Comparison of ENCODE assay signal across 8 mouse cellular contexts in the genomic region with DNA sequence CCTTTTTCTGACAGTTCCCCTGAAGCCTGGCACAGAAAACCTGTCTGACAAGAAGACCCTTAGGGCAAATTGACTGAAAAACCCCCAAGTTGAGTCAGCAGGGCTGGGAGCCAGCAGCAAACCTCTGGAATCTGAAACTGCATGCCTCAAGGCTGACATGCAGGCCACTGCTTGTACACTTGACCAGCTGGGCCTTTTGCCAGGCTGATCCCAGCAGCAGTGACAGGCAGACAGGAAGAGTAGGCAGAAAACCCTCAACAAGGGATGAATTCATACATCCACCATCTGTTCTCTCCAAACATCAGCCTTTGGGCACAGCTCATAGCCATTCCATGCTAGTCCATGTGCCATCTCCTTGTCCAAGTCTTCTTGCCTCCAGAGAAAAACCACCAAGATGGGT. TPM values are rescaled to one million over a fixed set of nuclear protein-coding genes. Genes with fewer than 3 reads are reported as not detected.
DNase-seq lines count a peak whose midpoint lies in the region; ATAC-seq lines count a peak whose summit lies in the region.

No protein-coding gene starts in this region.

- H3K4me2 ChIP-seq in limb, embryonic 11.5 days (ENCODE audit: low read depth, severe bottlenecking): no peak overlapping the region
- H3K4me2 ChIP-seq in stomach, embryonic 16.5 days (ENCODE audit: low read depth, low read length): no peak overlapping the region

- no peaks in the 10 kb centered on the region for H3K9me3 ChIP-seq in limb, embryonic 11.5 days (ENCODE audit: control insufficient read depth, low read length)
- H3K9me3 ChIP-seq in limb, embryonic 10.5 days (replicated peaks): no peaks in the 10 kb centered on the region
- H3K9me3 ChIP-seq in stomach, embryonic 16.5 days (replicated peaks; ENCODE audit: control insufficient read depth, low read length): no peaks in the 10 kb centered on the region

- DNase-seq in limb, embryonic 11.5 days (ENCODE audit: low spot score): peak; percentile 31
- no peak for DNase-seq in limb, embryonic 10.5 days (ENCODE audit: low spot score)
- DNase-seq in adrenal gland, postnatal 4 days (ENCODE audit: low spot score in 2 of 2): peak; percentile 33 to 68
- peak; percentile 76 for DNase-seq in heart, adult 8-10 months (ENCODE audit: low spot score)
- DNase-seq in left cerebral cortex, postnatal 36 days (ENCODE audit: low spot score in 2 of 2): peak; percentile 43 to 50
- DNase-seq in B cell, adult 2 months: no peak
- no peak for DNase-seq in layer of hippocampus, postnatal 36 days

- no peaks in the 10 kb centered on the region for H3K27me3 ChIP-seq in limb, embryonic 11.5 days (ENCODE audit: control insufficient read depth, insufficient read depth, low read length)
- H3K27me3 ChIP-seq in limb, embryonic 10.5 days (ENCODE audit: low read depth, poor library complexity, severe bottlenecking): no peaks in the 10 kb centered on the region
- H3K27me3 ChIP-seq in stomach, embryonic 16.5 days (ENCODE audit: control insufficient read depth, insufficient read depth, low read length): no peaks in the 10 kb centered on the region

- H3K27ac ChIP-seq in limb, embryonic 11.5 days (replicated peaks; ENCODE audit: low read depth, low read length): no peak overlapping the region
- no peak overlapping the region for H3K27ac ChIP-seq in limb, embryonic 10.5 days
- H3K27ac ChIP-seq in stomach, embryonic 16.5 days (ENCODE audit: low read length): peak overlapping the region; percentile 57

- intact Hi-C loops in left cerebral cortex, postnatal 36 days (cut with DNase I): no loop called here

- H3K36me3 ChIP-seq in limb, embryonic 11.5 days (ENCODE audit: control insufficient read depth, insufficient read depth, low read length): no peaks in the 10 kb centered on the region
- peaks cover under 1% of the 10 kb centered on the region; the same call in 1 of the 2 replicates for H3K36me3 ChIP-seq in limb, embryonic 10.5 days
- no peaks in the 10 kb centered on the region for H3K36me3 ChIP-seq in stomach, embryonic 16.5 days (ENCODE audit: control insufficient read depth, insufficient read depth, low read length)

- no peak overlapping the region for H3K9ac ChIP-seq in limb, embryonic 11.5 days (ENCODE audit: low read length)
- no peak overlapping the region for H3K9ac ChIP-seq in stomach, embryonic 16.5 days (ENCODE audit: low read length)

- no peak overlapping the region for H3K4me3 ChIP-seq in limb, embryonic 11.5 days (ENCODE audit: low read depth, low read length)
- H3K4me3 ChIP-seq in limb, embryonic 10.5 days: no peak overlapping the region
- no peak overlapping the region for H3K4me3 ChIP-seq in stomach, embryonic 16.5 days (replicated peaks; ENCODE audit: low read length)

- peaks cover 19% of the 10 kb centered on the region for H3K4me1 ChIP-seq in limb, embryonic 11.5 days (ENCODE audit: control insufficient read depth, insufficient read depth, low read length)
- peaks cover 53% of the 10 kb centered on the region for H3K4me1 ChIP-seq in limb, embryonic 10.5 days
- peaks cover 45% of the 10 kb centered on the region for H3K4me1 ChIP-seq in stomach, embryonic 16.5 days (ENCODE audit: control insufficient read depth, insufficient read depth, low read length)

- ATAC-seq in limb, embryonic 11.5 days (ENCODE audit: insufficient number of reproducible peaks, low FRiP score, low TSS enrichment, low read depth): no peak
- ATAC-seq in stomach, embryonic 16.5 days (ENCODE audit: insufficient read depth, low FRiP score): no peak

RNA-seq across cellular contexts. Expression of a gene that starts 1.8 kb away (rescaled TPM):
- polyA plus RNA-seq in limb, embryonic 11.5 days (2014; fragmentation: Nextera tagmentation; extraction: Ambion mirVana): 37.9 and 43.6 TPM in 2 replicates
- 30.2 and 38.9 TPM in 2 replicates for polyA plus RNA-seq in limb, embryonic 10.5 days (2016; fragmentation: Nextera tagmentation; extraction: Ambion mirVana)
- 10 to 100 TPM; 43.9 to 68.2 TPM for total RNA-seq in adrenal gland, postnatal 4 days (2021)
- 1 to 10 TPM; 2.9 to 9.8 (median 8.3) TPM for total RNA-seq in heart, adult 8-10 months (2022)
- total RNA-seq in left cerebral cortex, postnatal 36 days (2021): 1 to 10 TPM; 3.3 to 4.8 TPM
- 25.8 and 30.7 TPM in 2 replicates for polyA plus RNA-seq in stomach, embryonic 16.5 days (2015; fragmentation: Nextera tagmentation; extraction: Ambion mirVana)
- total RNA-seq in layer of hippocampus, postnatal 36 days (2021): 1 to 10 TPM; 3.3 to 5.9 TPM

RNA-seq across cellular contexts. Expression of a gene that starts 23.1 kb away (rescaled TPM):
- 270 and 277 TPM in 2 replicates for polyA plus RNA-seq in limb, embryonic 11.5 days (2014; fragmentation: Nextera tagmentation; extraction: Ambion mirVana)
- 325 and 350 TPM in 2 replicates for polyA plus RNA-seq in limb, embryonic 10.5 days (2016; fragmentation: Nextera tagmentation; extraction: Ambion mirVana)
- 100 to 1,000 TPM; 305 to 306 TPM for total RNA-seq in adrenal gland, postnatal 4 days (2021)
- 100 to 1,000 TPM; 248 to 275 (median 267) TPM for total RNA-seq in heart, adult 8-10 months (2022)
- 100 to 1,000 TPM; 328 to 372 TPM for total RNA-seq in left cerebral cortex, postnatal 36 days (2021)
- polyA plus RNA-seq in stomach, embryonic 16.5 days (2015; fragmentation: Nextera tagmentation; extraction: Ambion mirVana): 212 and 237 TPM in 2 replicates
- 100 to 1,000 TPM; 280 to 301 TPM for total RNA-seq in layer of hippocampus, postnatal 36 days (2021)

RNA-seq across cellular contexts. Expression of a gene that starts 26.9 kb away (rescaled TPM):
- 23.0 and 25.1 TPM in 2 replicates for polyA plus RNA-seq in limb, embryonic 11.5 days (2014; fragmentation: Nextera tagmentation; extraction: Ambion mirVana)
- 24.8 and 28.5 TPM in 2 replicates for polyA plus RNA-seq in limb, embryonic 10.5 days (2016; fragmentation: Nextera tagmentation; extraction: Ambion mirVana)
- total RNA-seq in adrenal gland, postnatal 4 days (2021): 100 to 1,000 TPM; 117 to 136 TPM
- total RNA-seq in heart, adult 8-10 months (2022): 10 to 100 TPM; 44.4 to 64.9 (median 51.3) TPM
- 10 to 100 TPM; 27.0 to 44.8 TPM for total RNA-seq in left cerebral cortex, postnatal 36 days (2021)
- 24.8 and 29.0 TPM in 2 replicates for polyA plus RNA-seq in stomach, embryonic 16.5 days (2015; fragmentation: Nextera tagmentation; extraction: Ambion mirVana)
- 10 to 100 TPM; 35.0 to 36.2 TPM for total RNA-seq in layer of hippocampus, postnatal 36 days (2021)

RNA-seq across cellular contexts. Expression of a gene that starts 41.0 kb away (rescaled TPM):
- 1,083 and 1,144 TPM in 2 replicates for polyA plus RNA-seq in limb, embryonic 11.5 days (2014; fragmentation: Nextera tagmentation; extraction: Ambion mirVana)
- 867 and 991 TPM in 2 replicates for polyA plus RNA-seq in limb, embryonic 10.5 days (2016; fragmentation: Nextera tagmentation; extraction: Ambion mirVana)
- total RNA-seq in adrenal gland, postnatal 4 days (2021): 1,000 to 10,000 TPM; 1,918 to 2,060 TPM
- 100 to 1,000 TPM; 691 to 822 (median 750) TPM for total RNA-seq in heart, adult 8-10 months (2022)
- 100 to 1,000 TPM; 651 to 708 TPM for total RNA-seq in left cerebral cortex, postnatal 36 days (2021)
- 740 and 935 TPM in 2 replicates for polyA plus RNA-seq in stomach, embryonic 16.5 days (2015; fragmentation: Nextera tagmentation; extraction: Ambion mirVana)
- 100 to 1,000 TPM; 742 to 754 TPM for total RNA-seq in layer of hippocampus, postnatal 36 days (2021)

RNA-seq across cellular contexts. Expression of a gene that starts 41.0 kb away (rescaled TPM):
- 457 and 474 TPM in 2 replicates for polyA plus RNA-seq in limb, embryonic 11.5 days (2014; fragmentation: Nextera tagmentation; extraction: Ambion mirVana)
- 497 and 518 TPM in 2 replicates for polyA plus RNA-seq in limb, embryonic 10.5 days (2016; fragmentation: Nextera tagmentation; extraction: Ambion mirVana)
- total RNA-seq in adrenal gland, postnatal 4 days (2021): 100 to 1,000 TPM; 354 to 402 TPM
- total RNA-seq in heart, adult 8-10 months (2022): 100 to 1,000 TPM; 676 to 749 (median 700) TPM
- total RNA-seq in left cerebral cortex, postnatal 36 days (2021): 100 to 1,000 TPM; 212 to 213 TPM
- 442 and 446 TPM in 2 replicates for polyA plus RNA-seq in stomach, embryonic 16.5 days (2015; fragmentation: Nextera tagmentation; extraction: Ambion mirVana)
- 100 to 1,000 TPM; 207 to 228 TPM for total RNA-seq in layer of hippocampus, postnatal 36 days (2021)

Comparison
In these comparisons a context has a peak if more than half of its experiments do, and no peak if none do; other contexts are left out.
1. DNase-seq: peak in limb, embryonic 11.5 days (single experiment), adrenal gland, postnatal 4 days (2 of 2), heart, adult 8-10 months (single experiment) and left cerebral cortex, postnatal 36 days (2 of 2); none in limb, embryonic 10.5 days (single experiment), B cell, adult 2 months (0 of 2) and layer of hippocampus, postnatal 36 days (0 of 2).
2. RNA of a gene that starts 1.8 kb away (total RNA-seq): 43.9 to 68.2 TPM in adrenal gland, postnatal 4 days; 2.9 to 9.8 TPM in heart, adult 8-10 months, 3.3 to 5.9 TPM in layer of hippocampus, postnatal 36 days and 3.3 to 4.8 TPM in left cerebral cortex, postnatal 36 days; every median in the first group is over 4 times any median in the second.